Mouse (Mus musculus) ES-Bruce4 (cell line): ENCODE data around the gene Kcnma1. TPM values are rescaled to one million over a fixed set of nuclear protein-coding genes. Genes with fewer than 3 reads are reported as not detected.

Experiments used
- H3K27ac ChIP-seq: 2 replicates; pipeline ENCODE4 v1.5.1; 2012; ENCODE audit warnings: low read length, inconsistent platforms; ENCODE audit not compliant: insufficient read depth
- H3K27me3 ChIP-seq: 2 replicates; pipeline ENCODE4 v1.6.1; 2012; ENCODE audit warnings: mild to moderate bottlenecking, low read length, inconsistent platforms; ENCODE audit not compliant: control insufficient read depth, poor library complexity, insufficient read depth, severe bottlenecking
- H3K36me3 ChIP-seq: 2 replicates; pipeline ENCODE4 v1.6.1; 2012; ENCODE audit warnings: inconsistent platforms, mild to moderate bottlenecking, low read length, moderate library complexity; ENCODE audit not compliant: control insufficient read depth, poor library complexity, insufficient read depth, severe bottlenecking
- H3K4me1 ChIP-seq: one replicate; pipeline ENCODE4 v1.8.1; 2011; ENCODE audit warnings: low read length; ENCODE audit not compliant: control insufficient read depth, insufficient read depth
- H3K4me3 ChIP-seq: 2 replicates; pipeline ENCODE4 v1.5.1; 2011; ENCODE audit warnings: low read depth, mild to moderate bottlenecking, low read length
- H3K9ac ChIP-seq: 2 replicates; pipeline ENCODE4 v1.6.1; 2012; ENCODE audit warnings: low read depth, mild to moderate bottlenecking, inconsistent platforms; ENCODE audit not compliant: poor library complexity, severe bottlenecking
- H3K9me3 ChIP-seq: replicated peaks from 2 replicates; pipeline ENCODE4 v1.6.1; 2012; ENCODE audit warnings: mild to moderate bottlenecking, low read length, inconsistent platforms; ENCODE audit not compliant: control insufficient read depth, poor library complexity, insufficient read depth, severe bottlenecking
- CTCF ChIP-seq: IDR thresholded peaks from one replicate; pipeline ENCODE4 v1.8.1; 2011; ENCODE audit warnings: low read depth, low read length
- EP300 ChIP-seq: IDR thresholded peaks from 2 replicates; pipeline ENCODE4 v1.6.1; 2011; ENCODE audit warnings: low read depth, low read length; ENCODE audit not compliant: insufficient read depth
- POLR2A ChIP-seq: IDR thresholded peaks from one replicate; pipeline ENCODE4 v1.8.1; 2011; ENCODE audit warnings: low read length; ENCODE audit not compliant: insufficient read depth
- polyA plus RNA-seq: library from polyadenylated mRNA; stranded (reverse); fragments of >200 nt; gene quantifications from 2 replicates; pipeline ENCODE4 v1.2.4, GENCODE M21; 2011; ENCODE audit warnings: low read depth; ENCODE audit not compliant: missing spikeins, insufficient read depth, insufficient read length

Gene Kcnma1
- polyA plus RNA-seq, 1 experiment, result 1.8 TPM

DNA sequence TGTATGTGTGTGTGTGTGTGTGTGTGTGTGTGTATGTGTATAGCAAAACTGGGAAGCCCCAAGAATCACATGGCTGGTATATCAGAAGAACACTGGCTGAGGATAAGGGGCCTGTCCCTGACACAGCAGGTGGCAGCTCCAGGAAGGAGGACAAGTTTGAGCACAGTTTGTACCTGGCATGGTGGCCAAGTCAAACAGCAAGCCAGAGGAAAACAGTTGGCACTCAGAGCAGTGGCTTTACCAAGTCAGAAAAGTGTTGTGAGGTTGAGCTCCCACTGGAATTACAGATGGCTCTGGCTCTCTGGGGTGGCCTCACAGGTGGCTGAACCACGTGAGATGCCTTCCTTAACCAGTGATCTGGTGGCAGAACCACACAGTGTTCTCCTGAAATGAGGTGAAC, 132.3 kb downstream of the Kcnma1 start:
- Histone ChIP-seq H3K4me1 (no peaks in the 10 kb centered on the region), H3K36me3 (no peaks in the 10 kb centered on the region)

GRCm38 (mm10) chr14:23879331-23879730, 135.0 kb downstream of the Kcnma1 start:
- no peak overlapping the region for H3K27ac ChIP-seq
- no peak for TF ChIP-seq CTCF
- no peak for TF ChIP-seq EP300
- no peak for TF ChIP-seq POLR2A
- no peaks in the 10 kb centered on the region for H3K9me3 ChIP-seq
- no peaks in the 10 kb centered on the region for H3K27me3 ChIP-seq
- H3K36me3 ChIP-seq, result no peaks in the 10 kb centered on the region
- H3K4me3 ChIP-seq, result no peak overlapping the region
- no peak overlapping the region for H3K9ac ChIP-seq
- H3K4me1 ChIP-seq, result no peaks in the 10 kb centered on the region

More for the DNA sequence above, 132.3 kb downstream of the Kcnma1 start:
- Histone ChIP-seq H3K27me3 (no peaks in the 10 kb centered on the region), H3K9ac (no peak overlapping the region), H3K9me3 (no peaks in the 10 kb centered on the region), H3K4me3 (no peak overlapping the region), H3K27ac (no peak overlapping the region)
- TF ChIP-seq CTCF, result no peak
- TF ChIP-seq POLR2A, result no peak
- no peak for TF ChIP-seq EP300

DNA sequence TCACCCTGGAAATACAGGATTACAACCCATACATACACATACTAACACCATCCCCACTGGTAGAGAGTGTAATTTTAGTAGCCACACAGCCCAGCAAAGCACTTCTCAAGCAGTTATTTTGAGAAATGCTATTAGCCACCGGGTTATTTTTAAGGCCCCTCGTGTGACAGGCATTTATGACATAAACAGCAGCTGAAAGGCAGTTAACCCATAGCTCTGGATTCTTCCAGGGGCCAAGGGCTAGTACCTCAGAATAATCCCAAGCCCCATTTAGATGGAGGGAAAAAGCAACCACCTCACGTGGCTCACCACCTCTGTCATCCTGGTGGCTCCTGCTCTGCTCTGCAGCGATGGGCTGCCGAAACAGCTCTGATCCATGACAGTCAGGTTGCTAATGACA, 136.7 kb downstream of the Kcnma1 start:
- no peak overlapping the region for H3K9ac ChIP-seq

DNA sequence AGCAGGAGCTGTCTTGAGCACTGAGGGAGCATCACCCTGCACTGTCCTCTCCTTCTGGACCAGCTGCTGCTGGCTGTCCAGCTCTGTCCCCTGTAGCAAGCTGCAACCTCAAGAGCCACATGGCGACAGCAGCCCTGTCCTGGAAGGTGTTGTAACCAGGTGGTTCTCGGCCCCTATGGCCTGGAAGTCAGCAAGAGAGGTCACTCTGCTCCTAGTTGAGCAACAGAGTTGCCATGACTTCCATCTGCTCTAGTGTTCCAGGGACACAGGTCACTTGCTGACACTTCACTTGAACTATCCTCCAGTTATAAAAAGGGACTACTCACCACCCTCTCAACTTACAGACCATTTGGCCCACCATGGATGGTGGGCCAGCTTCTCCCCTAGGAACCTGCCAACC, 139.7 kb downstream of the Kcnma1 start:
- no peak overlapping the region for H3K4me3 ChIP-seq
- TF ChIP-seq CTCF (no peak), POLR2A (no peak), EP300 (no peak)
- H3K36me3 ChIP-seq, result no peaks in the 10 kb centered on the region
- H3K27me3 ChIP-seq, result no peaks in the 10 kb centered on the region
- 0 out of 2 replicates have a peak, but pooled peaks cover 7% of the 10 kb centered on the region for H3K9me3 ChIP-seq
- H3K27ac ChIP-seq, result no peak overlapping the region
- no peak overlapping the region for H3K9ac ChIP-seq
- H3K4me1 ChIP-seq, result no peaks in the 10 kb centered on the region

More for the DNA sequence above, 136.7 kb downstream of the Kcnma1 start:
- TF ChIP-seq EP300 (no peak), CTCF (no peak), POLR2A (no peak)
- Histone ChIP-seq H3K4me1 (no peaks in the 10 kb centered on the region), H3K27ac (no peak overlapping the region), H3K27me3 (no peaks in the 10 kb centered on the region), H3K4me3 (no peak overlapping the region), H3K36me3 (no peaks in the 10 kb centered on the region), H3K9me3 (0 out of 2 replicates have a peak, but pooled peaks cover 7% of the 10 kb centered on the region)

GRCm38 (mm10) chr14:23857034-23857433, 157.3 kb downstream of the Kcnma1 start:
- no peak overlapping the region for H3K9ac ChIP-seq
- no peak overlapping the region for H3K27ac ChIP-seq
- no peaks in the 10 kb centered on the region for H3K36me3 ChIP-seq
- H3K4me3 ChIP-seq, result no peak overlapping the region
- H3K27me3 ChIP-seq, result no peaks in the 10 kb centered on the region
- no peak for TF ChIP-seq EP300
- no peak for TF ChIP-seq CTCF
- no peak for TF ChIP-seq POLR2A
- H3K4me1 ChIP-seq, result no peaks in the 10 kb centered on the region
- H3K9me3 ChIP-seq, result no peaks in the 10 kb centered on the region

DNA sequence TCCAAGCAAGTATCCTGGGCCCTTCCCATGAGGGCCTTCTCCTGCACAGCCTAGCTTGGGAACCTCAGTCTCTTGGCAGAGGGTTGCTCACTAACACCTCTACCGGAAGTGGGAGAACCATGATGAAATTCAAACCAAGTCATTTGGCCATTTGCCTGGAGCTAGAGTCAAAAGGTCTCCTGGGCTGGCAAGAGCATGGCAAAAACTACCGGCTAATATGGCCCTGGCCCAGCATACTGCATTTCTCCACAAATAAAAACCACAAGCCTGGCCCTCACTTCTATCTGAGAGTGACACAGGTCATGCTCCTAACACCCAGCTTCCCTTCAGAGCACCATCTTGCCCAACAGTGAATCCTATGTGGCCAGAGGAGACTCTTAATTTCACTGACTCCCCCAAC, 159.3 kb downstream of the Kcnma1 start:
- Histone ChIP-seq H3K27me3 (no peaks in the 10 kb centered on the region), H3K4me1 (no peaks in the 10 kb centered on the region), H3K36me3 (no peaks in the 10 kb centered on the region), H3K9me3 (no peaks in the 10 kb centered on the region), H3K27ac (no peak overlapping the region), H3K4me3 (no peak overlapping the region), H3K9ac (no peak overlapping the region)
- no peak for TF ChIP-seq EP300
- TF ChIP-seq POLR2A, result no peak
- TF ChIP-seq CTCF, result no peak
